Mouse (Mus musculus) CH12.LX (cell line): ENCODE measurements around the gene Kirrel3.

ENCODE experiments used
- CTCF ChIP-seq, 2 experiments: IDR thresholded peaks in 1 of 2; conservative IDR thresholded peaks in 1 of 2; 2 replicates each; pipeline ENCODE4 v1.5.1; 2011 to 2012; ENCODE audit warnings: low read depth in 2 of 2, low read length in 2 of 2, improper control_type of control experiment in 1 of 2, inconsistent platforms in 1 of 2, mild to moderate bottlenecking in 1 of 2, moderate library complexity in 1 of 2
- E2F4 ChIP-seq: IDR thresholded peaks from 2 replicates; pipeline ENCODE4 v1.6.1; 2011; ENCODE audit warnings: low read depth, low read length, improper control_type of control experiment; ENCODE audit not compliant: insufficient replicate concordance
- EP300 ChIP-seq: IDR thresholded peaks from 2 replicates; pipeline ENCODE4 v1.6.1; 2011; ENCODE audit warnings: low read length, improper control_type of control experiment
- HCFC1 ChIP-seq: IDR thresholded peaks from 2 replicates; pipeline ENCODE4 v1.6.1; 2012; ENCODE audit warnings: low read depth, mild to moderate bottlenecking, inconsistent platforms, low read length, improper control_type of control experiment
- JUND ChIP-seq: conservative IDR thresholded peaks from 2 replicates; pipeline ENCODE4 v1.6.1; 2011; ENCODE audit warnings: low read depth, low read length, improper control_type of control experiment
- MEF2A ChIP-seq: IDR thresholded peaks from 2 replicates; pipeline ENCODE4 v1.6.1; 2014; ENCODE audit warnings: low read depth, mild to moderate bottlenecking, inconsistent platforms, low read length, improper control_type of control experiment, borderline replicate concordance
- MXI1 ChIP-seq: IDR thresholded peaks from 2 replicates; pipeline ENCODE4 v1.6.1; 2011; ENCODE audit warnings: mild to moderate bottlenecking, low read depth, low read length, improper control_type of control experiment
- NRF1 ChIP-seq: IDR thresholded peaks from 2 replicates; pipeline ENCODE4 v1.6.1; 2014; ENCODE audit warnings: low read depth, mild to moderate bottlenecking, inconsistent platforms, low read length, improper control_type of control experiment, moderate library complexity
- POLR2A ChIP-seq: IDR thresholded peaks from 2 replicates; pipeline ENCODE4 v1.6.1; 2011; ENCODE audit warnings: low read depth, mild to moderate bottlenecking, improper control_type of control experiment, low read length
- USF1 ChIP-seq: IDR thresholded peaks from 2 replicates; pipeline ENCODE4 v1.6.1; 2014; ENCODE audit warnings: low read depth, mild to moderate bottlenecking, inconsistent platforms, low read length, improper control_type of control experiment

DNA sequence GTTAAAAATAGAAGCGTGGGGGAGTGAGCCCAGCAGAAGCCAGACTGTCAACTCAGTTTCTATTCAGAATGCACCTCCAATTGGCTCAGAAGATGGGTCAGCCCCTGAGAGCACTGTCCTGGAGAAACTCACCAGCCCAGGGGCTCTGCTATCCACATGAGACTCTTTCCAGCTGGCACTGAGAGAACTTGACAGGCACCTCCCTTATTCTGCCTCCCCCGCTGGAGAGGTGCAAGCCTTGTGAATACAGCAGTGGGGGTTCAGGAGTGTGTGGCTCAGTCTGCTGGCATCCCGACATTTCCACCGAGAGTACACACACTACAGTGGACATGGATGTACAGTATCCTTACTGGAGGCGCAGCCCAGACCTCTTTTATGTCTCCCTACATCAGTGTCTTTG is 210.0 kb downstream of the Kirrel3 start:
- TF ChIP-seq CTCF (conservative IDR thresholded peaks at IDR 0.05 in 1 of 2, IDR thresholded peaks at IDR 0.05 in 1 of 2; ENCODE audit: low read depth in 2 of 2, low read length in 2 of 2) (no peak), HCFC1 (no peak), POLR2A (no peak), NRF1 (no peak), JUND (no peak), MEF2A (no peak), E2F4 (no peak), MXI1 (no peak), EP300 (no peak), USF1 (no peak)
